Mouse (Mus musculus) myocyte (in vitro differentiated cells): ENCODE measurements around the gene Prrt4. TPM values are rescaled to one million over a fixed set of nuclear protein-coding genes. Genes with fewer than 3 reads are reported as not detected.
A peak's percentile ranks its signal among the peaks of the same experiment; 100 is the strongest.
"Not testable (repeated sequence)": the region's sequence is repeated elsewhere in the genome, so short reads cannot be mapped to it uniquely, and the experiment has no call there.

Source experiments
- H3K27me3 ChIP-seq: one replicate; pipeline ENCODE4 v1.6.1; 2011; ENCODE audit not compliant: control insufficient read depth, insufficient read depth, insufficient read length
- H3K36me3 ChIP-seq: one replicate; pipeline ENCODE4 v1.6.1; 2011; ENCODE audit not compliant: control insufficient read depth, insufficient read depth
- H3K4me2 ChIP-seq: one replicate; pipeline ENCODE4 v1.6.1; 2011; ENCODE audit warnings: low read depth, control low read depth
- H3K4me3 ChIP-seq: one replicate; pipeline ENCODE4 v1.5.1; 2011; ENCODE audit warnings: mild to moderate bottlenecking, control low read depth, moderate library complexity
- H3K79me2 ChIP-seq: one replicate; pipeline ENCODE4 v1.6.1; 2011; ENCODE audit not compliant: control insufficient read depth, insufficient read depth
- H3ac ChIP-seq: one replicate; pipeline ENCODE4 v1.6.1; 2011; ENCODE audit not compliant: control insufficient read depth, insufficient read length
- CEBPB ChIP-seq: IDR thresholded peaks from 2 replicates; pipeline ENCODE4 v1.6.1; 2011; ENCODE audit warnings: mild to moderate bottlenecking, moderate library complexity; ENCODE audit not compliant: poor library complexity, insufficient read depth, severe bottlenecking
- E2F4 ChIP-seq: IDR thresholded peaks from one replicate; pipeline ENCODE4 v1.6.1; 2011; ENCODE audit warnings: mild to moderate bottlenecking, control low read depth, moderate library complexity; ENCODE audit not compliant: insufficient read depth
- MAX ChIP-seq: IDR thresholded peaks from one replicate; pipeline ENCODE4 v1.6.1; 2011; ENCODE audit warnings: low read depth, mild to moderate bottlenecking, control low read depth
- MYOD1 ChIP-seq, 3 experiments: IDR thresholded peaks; one replicate each; pipeline ENCODE4 v1.6.1; 2011; ENCODE audit warnings: control low read depth in 2 of 3, low read depth in 2 of 3, mild to moderate bottlenecking in 2 of 3, moderate library complexity in 1 of 3; ENCODE audit not compliant: insufficient read length in 2 of 3, control insufficient read depth in 1 of 3
- MYOG ChIP-seq, 3 experiments: IDR thresholded peaks; one replicate each; pipeline ENCODE4 v1.6.1; 2011; ENCODE audit warnings: control low read depth in 2 of 3, low read depth in 2 of 3, mild to moderate bottlenecking in 2 of 3; ENCODE audit not compliant: insufficient read length in 2 of 3, control insufficient read depth in 1 of 3, insufficient read depth in 1 of 3
- POLR2A ChIP-seq: IDR thresholded peaks from one replicate; pipeline ENCODE4 v1.6.1; 2011; ENCODE audit warnings: low read depth, mild to moderate bottlenecking, control low read depth, moderate library complexity; ENCODE audit not compliant: insufficient read length
- POLR2AphosphoS2 ChIP-seq: IDR thresholded peaks from one replicate; pipeline ENCODE4 v1.6.1; 2011; ENCODE audit warnings: low read depth, control low read depth; ENCODE audit not compliant: insufficient read length
- REST ChIP-seq: IDR thresholded peaks from one replicate; pipeline ENCODE4 v1.6.1; 2011; ENCODE audit warnings: mild to moderate bottlenecking, control low read depth, moderate library complexity; ENCODE audit not compliant: insufficient read depth, insufficient read length
- SRF ChIP-seq: IDR thresholded peaks from one replicate; pipeline ENCODE4 v1.6.1; 2011; ENCODE audit warnings: low read depth; ENCODE audit not compliant: control insufficient read depth, insufficient read length
- TCF12 ChIP-seq: IDR thresholded peaks from one replicate; pipeline ENCODE4 v1.6.1; 2011; ENCODE audit warnings: mild to moderate bottlenecking, control low read depth; ENCODE audit not compliant: poor library complexity, insufficient read depth, severe bottlenecking
- TCF3 ChIP-seq: IDR thresholded peaks from one replicate; pipeline ENCODE4 v1.6.1; 2011; ENCODE audit warnings: low read depth, control low read depth; ENCODE audit not compliant: insufficient read length
- USF1 ChIP-seq: IDR thresholded peaks from one replicate; pipeline ENCODE4 v1.6.1; 2011; ENCODE audit warnings: low read depth, mild to moderate bottlenecking, control low read depth, moderate library complexity
- polyA plus RNA-seq: library from polyadenylated mRNA; unstranded; fragments of >200 nt; fragmentation: generic; extraction: Trizol; gene quantifications from one replicate; pipeline ENCODE4 v1.2.1, GENCODE M21; 2012; ENCODE audit warnings: missing spikeins

Prrt4 gene
- polyA plus RNA-seq: 0.37 TPM

DNA sequence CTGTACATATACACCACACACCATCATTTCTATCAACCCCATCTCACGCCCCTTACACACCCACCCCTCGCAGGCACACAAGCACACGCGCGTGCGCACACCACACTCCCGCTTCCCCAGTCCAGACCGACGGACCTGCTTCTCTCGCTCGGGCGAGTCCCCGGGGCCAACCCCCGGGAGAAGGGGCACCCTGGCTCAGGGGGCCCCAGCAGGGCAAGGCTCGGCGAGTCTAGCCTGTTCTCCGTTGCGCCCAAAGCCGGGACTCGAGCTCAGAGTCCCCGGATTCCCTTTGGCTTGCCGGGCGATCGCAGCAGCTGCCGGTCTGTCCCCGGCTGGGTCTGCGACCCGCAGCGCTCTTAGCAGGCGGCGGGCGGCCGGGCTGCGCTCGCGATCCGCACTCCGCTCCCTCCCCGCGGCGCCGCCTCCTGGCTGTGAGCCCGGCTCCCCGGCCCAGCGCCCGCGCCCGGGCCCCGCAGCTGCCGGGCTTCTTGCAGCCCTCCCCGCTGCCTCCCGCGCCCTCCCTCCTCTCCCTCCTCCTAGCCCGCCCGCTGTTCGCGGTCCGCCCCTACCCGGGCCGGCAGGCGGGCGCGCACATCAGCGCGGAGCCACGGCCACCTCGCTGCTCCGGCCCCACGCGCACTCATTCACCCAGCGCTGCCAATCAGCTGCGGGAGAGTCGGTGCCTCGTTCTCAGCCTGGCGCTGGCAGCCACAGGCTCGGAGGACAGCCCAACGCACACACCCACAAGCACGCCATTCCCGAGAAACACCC is at the start of gene Prrt4:
Gene Prrt4 (minus strand): TSS at position 697 of the 771 bp plus-strand sequence.
- H3K27me3 ChIP-seq: peaks cover 50% of the 10 kb centered on the region
- no peak within 1 kb of the TSS for H3ac ChIP-seq
- TF ChIP-seq REST (no peak), MYOD1 (IDR thresholded peaks at IDR 0.05; ENCODE audit: control insufficient read depth in 1 of 3, insufficient read length in 2 of 3, low read depth in 2 of 3) (peak in 2 of 3 experiments; percentile 4 to 8), MYOG (IDR thresholded peaks at IDR 0.05; ENCODE audit: control insufficient read depth in 1 of 3, insufficient read depth in 1 of 3, insufficient read length in 2 of 3, low read depth in 2 of 3) (peak in 2 of 3 experiments; percentile 24 to 43)

GRCm38 (mm10) chr6:29217717-29218116 is 38.3 kb upstream of the Prrt4 start:
- not testable (repeated sequence) for H3ac ChIP-seq, H3K79me2 ChIP-seq, H3K36me3 ChIP-seq, H3K4me2 ChIP-seq, H3K4me3 ChIP-seq, H3K27me3 ChIP-seq

More for the DNA sequence above, at the start of gene Prrt4:
- Histone ChIP-seq H3K79me2 (no peaks in the 10 kb centered on the region), H3K4me3 (no peak within 1 kb of the TSS), H3K36me3 (no peaks in the 10 kb centered on the region), H3K4me2 (peak within 1 kb of the TSS; percentile 58)

DNA sequence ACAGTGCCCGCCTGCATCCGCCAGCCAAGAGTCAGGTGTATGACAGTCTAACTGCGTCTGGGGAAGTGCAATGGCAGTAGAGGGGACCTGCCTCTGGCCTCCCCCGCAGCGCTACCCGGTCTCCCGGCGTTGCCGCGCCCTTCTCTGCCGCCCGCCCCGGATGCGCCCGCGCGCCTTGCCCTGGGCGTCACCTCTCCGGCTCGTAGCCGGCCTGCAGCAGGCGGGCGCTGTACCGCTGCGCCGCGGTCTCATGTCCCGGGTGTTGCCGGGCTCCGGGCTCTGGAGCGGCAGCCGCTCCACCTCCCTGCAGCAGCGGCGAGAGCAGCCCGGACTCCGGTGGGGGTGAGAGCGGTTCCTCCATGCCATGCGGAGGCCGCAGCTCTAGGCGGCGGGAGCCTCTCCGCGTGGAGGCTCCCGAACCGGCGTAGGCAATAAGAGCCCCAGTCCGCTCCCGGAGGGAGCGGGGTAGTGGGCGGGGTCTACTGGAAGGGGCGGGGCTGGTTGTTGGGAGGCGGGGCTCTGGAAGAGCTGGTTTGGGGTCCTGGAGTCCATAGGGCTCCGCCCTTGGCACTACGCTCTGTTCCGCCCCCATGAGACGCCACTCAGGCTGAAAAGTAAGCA is 36.6 kb upstream of the Prrt4 start, which contains the start of gene Impdh1:
Gene Impdh1 (minus strand): TSS at position 484 of the 621 bp plus-strand sequence.
- peak within 1 kb of the TSS; percentile 91 for H3K4me2 ChIP-seq
- H3K27me3 ChIP-seq: no peaks in the 10 kb centered on the region
- peak within 1 kb of the TSS; percentile 26 for H3ac ChIP-seq
- no peaks in the 10 kb centered on the region for H3K36me3 ChIP-seq
- H3K79me2 ChIP-seq: no peaks in the 10 kb centered on the region
- peak within 1 kb of the TSS; percentile 42 for H3K4me3 ChIP-seq
- TF ChIP-seq MYOG (IDR thresholded peaks at IDR 0.05; ENCODE audit: control insufficient read depth in 1 of 3, insufficient read depth in 1 of 3, insufficient read length in 2 of 3, low read depth in 2 of 3) (no peak), POLR2A (peak; percentile 72), SRF (no peak), REST (no peak), MAX (no peak), USF1 (no peak), E2F4 (no peak), MYOD1 (IDR thresholded peaks at IDR 0.05; ENCODE audit: control insufficient read depth in 1 of 3, insufficient read length in 2 of 3, low read depth in 2 of 3) (no peak), TCF12 (no peak), CEBPB (no peak), POLR2AphosphoS2 (peak; percentile 29)

GRCm38 (mm10) chr6:29215181-29215580 is 35.8 kb upstream of the Prrt4 start:
- Histone ChIP-seq H3ac (peak overlapping the region; percentile 26), H3K36me3 (no peaks in the 10 kb centered on the region), H3K4me2 (peak overlapping the region; percentile 91), H3K79me2 (no peaks in the 10 kb centered on the region), H3K4me3 (peak overlapping the region; percentile 42), H3K27me3 (no peaks in the 10 kb centered on the region)
- TF ChIP-seq MYOG (IDR thresholded peaks at IDR 0.05; ENCODE audit: control insufficient read depth in 1 of 3, insufficient read depth in 1 of 3, insufficient read length in 2 of 3, low read depth in 2 of 3): no peak

- no peaks in the 10 kb centered on the region for H3K27me3 ChIP-seq
- TF ChIP-seq CEBPB (no peak), TCF12 (no peak)
- H3K4me3 ChIP-seq: peak overlapping the region; percentile 42
- H3ac ChIP-seq: no peak overlapping the region
- H3K4me2 ChIP-seq: peak overlapping the region; percentile 91
- H3K79me2 ChIP-seq: no peaks in the 10 kb centered on the region
- H3K36me3 ChIP-seq: no peaks in the 10 kb centered on the region
These were observed 35.4 kb upstream of the Prrt4 start for GRCm38 (mm10) chr6:29214776-29215175.

DNA sequence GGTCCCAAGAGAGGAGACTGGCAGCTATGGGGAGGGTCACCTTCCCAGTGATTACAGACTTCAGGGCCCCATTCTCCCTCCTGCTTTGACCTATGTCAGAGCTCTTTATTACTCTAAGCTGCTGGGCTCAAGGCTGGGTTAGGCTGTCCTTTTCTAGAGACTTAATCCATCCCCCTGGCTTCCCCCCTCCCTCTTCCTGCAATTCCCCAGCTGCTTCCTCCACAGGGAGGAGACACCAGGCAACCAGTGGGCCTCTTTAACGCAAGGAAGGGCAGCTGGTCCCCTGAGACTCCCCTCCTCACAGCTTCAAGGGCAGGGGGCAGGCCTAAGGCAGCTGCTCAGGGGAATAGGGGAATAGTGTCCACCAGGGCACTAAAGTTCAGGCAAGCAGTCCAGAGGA is 34.9 kb upstream of the Prrt4 start:
- H3ac ChIP-seq: no peak overlapping the region
- no peak overlapping the region for H3K4me3 ChIP-seq
- no peaks in the 10 kb centered on the region for H3K36me3 ChIP-seq
- TF ChIP-seq CEBPB (no peak), USF1 (no peak), POLR2A (no peak), POLR2AphosphoS2 (no peak), MYOD1 (IDR thresholded peaks at IDR 0.05; ENCODE audit: control insufficient read depth in 1 of 3, insufficient read length in 2 of 3, low read depth in 2 of 3) (peak in 2 of 3 experiments; percentile 42 to 45), MYOG (IDR thresholded peaks at IDR 0.05; ENCODE audit: control insufficient read depth in 1 of 3, insufficient read depth in 1 of 3, insufficient read length in 2 of 3, low read depth in 2 of 3) (peak in 1 of 3 experiments; percentile 70), TCF12 (no peak), E2F4 (no peak), REST (no peak), TCF3 (no peak)
- H3K79me2 ChIP-seq: no peaks in the 10 kb centered on the region
- H3K4me2 ChIP-seq: peak overlapping the region; percentile 91
- H3K27me3 ChIP-seq: no peaks in the 10 kb centered on the region
